Comparison of ENCODE assay signal across 9 mouse cellular contexts in the genomic region with DNA sequence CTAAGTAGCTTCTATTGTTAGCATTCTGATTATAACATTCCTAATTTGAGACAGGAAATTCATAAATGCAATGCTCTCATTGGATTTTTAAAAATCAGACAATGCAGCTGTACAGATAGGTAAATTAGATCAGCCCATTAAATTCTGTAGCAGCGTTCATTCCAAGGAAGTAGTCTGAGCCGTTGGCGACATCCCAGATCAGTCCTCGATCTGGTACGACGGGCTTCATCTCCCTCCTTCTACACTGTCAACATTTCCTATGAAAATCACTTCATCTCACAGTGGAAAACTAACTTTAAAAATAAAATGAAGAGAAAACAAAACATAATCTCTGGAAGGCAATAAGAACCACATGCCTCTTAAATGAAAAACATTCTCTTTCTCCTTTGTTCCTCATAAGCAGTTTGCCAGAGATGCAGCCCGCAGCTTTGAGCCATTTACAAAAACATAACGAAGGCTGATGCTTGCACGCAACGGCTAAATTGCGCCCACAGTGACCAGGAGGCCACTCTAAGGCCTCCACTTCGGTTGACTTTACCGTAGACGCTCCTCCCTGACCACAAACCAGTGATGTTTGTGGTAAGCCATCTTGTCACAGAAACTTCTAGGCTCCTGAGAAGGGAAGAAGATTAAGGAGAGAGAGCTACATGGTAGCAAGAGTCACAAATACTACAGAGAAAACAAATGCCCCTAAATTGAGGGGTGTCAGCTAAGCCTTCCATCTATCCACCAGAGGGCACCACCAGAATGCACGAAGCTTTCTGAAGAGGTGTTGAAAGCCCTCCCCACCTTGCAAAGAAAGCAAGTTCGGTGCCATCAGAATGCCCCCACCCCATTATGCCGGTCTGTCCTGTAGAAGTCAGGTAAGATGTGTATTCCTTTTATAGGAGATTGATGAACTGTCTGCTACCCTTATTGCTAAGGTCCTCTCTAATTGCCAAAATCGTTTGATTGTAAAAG.
DNase-seq lines count a peak whose midpoint lies in the region; ATAC-seq and TF ChIP-seq lines count a peak whose summit lies in the region.
"Had no signal": no experiment of that assay in that cellular context is flagged by ENCODE, and none has a peak within 500 bp of the region (broad histone marks: within the 10 kb centered on the region; RNA-seq: fewer than 3 reads in every experiment).

No protein-coding gene starts in this region.

- H3K9ac ChIP-seq in forebrain, postnatal 0 days = no peak overlapping the region
- H3K9ac ChIP-seq in forebrain, embryonic 12.5 days = no peak overlapping the region
- H3K9ac ChIP-seq in embryonic facial prominence, embryonic 12.5 days = no peak overlapping the region
- H3K9ac ChIP-seq in midbrain, postnatal 0 days (replicated peaks; ENCODE audit: low read length, poor library complexity, severe bottlenecking) = no peak overlapping the region; the same call in 1 of the 2 replicates
- H3K9ac ChIP-seq: heart, embryonic 15.5 days had no signal

- peak; percentile 76 for TF ChIP-seq CTCF in forebrain, postnatal 0 days (IDR thresholded peaks at IDR 0.05; ENCODE audit: low read depth)
- peak; percentile 75 for TF ChIP-seq CTCF in midbrain, postnatal 0 days (IDR thresholded peaks at IDR 0.05)

- ATAC-seq in forebrain, postnatal 0 days = no peak
- no peak for ATAC-seq in forebrain, embryonic 12.5 days (ENCODE audit: low FRiP score)
- ATAC-seq in embryonic facial prominence, embryonic 12.5 days (ENCODE audit: insufficient number of reproducible peaks, insufficient read depth, low FRiP score, low TSS enrichment) = no peak
- ATAC-seq in midbrain, postnatal 0 days (ENCODE audit: low FRiP score) = no peak

- no peaks in the 10 kb centered on the region for H3K9me3 ChIP-seq in forebrain, postnatal 0 days (ENCODE audit: low read length)
- no peaks in the 10 kb centered on the region for H3K9me3 ChIP-seq in forebrain, embryonic 12.5 days
- H3K9me3 ChIP-seq in embryonic facial prominence, embryonic 12.5 days = no peaks in the 10 kb centered on the region
- no peaks in the 10 kb centered on the region for H3K9me3 ChIP-seq in midbrain, postnatal 0 days (ENCODE audit: low read length)
- H3K9me3 ChIP-seq: heart, embryonic 15.5 days had no signal

- H3K4me3 ChIP-seq in forebrain, postnatal 0 days (ENCODE audit: low read depth, low read length) = no peak overlapping the region
- H3K4me3 ChIP-seq in forebrain, embryonic 12.5 days (replicated peaks) = no peak overlapping the region
- H3K4me3 ChIP-seq in embryonic facial prominence, embryonic 12.5 days = no peak overlapping the region
- no peak overlapping the region for H3K4me3 ChIP-seq in midbrain, postnatal 0 days (ENCODE audit: low read depth, low read length)
- H3K4me3 ChIP-seq: heart, embryonic 15.5 days had no signal

- DNase-seq in forebrain, postnatal 0 days = peak; percentile 47
- peak; percentile 21 for DNase-seq in right cerebral cortex, adult 18-20 months
- no peak for DNase-seq in right cerebral cortex, postnatal 36 days (ENCODE audit: low spot score in 2 of 2)
- DNase-seq in kidney, postnatal 36 days = peak; percentile 45 to 68
- DNase-seq in midbrain, postnatal 0 days (ENCODE audit: low spot score) = peak; percentile 33
- DNase-seq in cerebellum, adult 11-12 months = no peak

- no peaks in the 10 kb centered on the region for H3K36me3 ChIP-seq in forebrain, postnatal 0 days (ENCODE audit: insufficient read depth)
- no peaks in the 10 kb centered on the region for H3K36me3 ChIP-seq in forebrain, embryonic 12.5 days (replicated peaks)
- H3K36me3 ChIP-seq in embryonic facial prominence, embryonic 12.5 days = no peaks in the 10 kb centered on the region
- H3K36me3 ChIP-seq in midbrain, postnatal 0 days (ENCODE audit: insufficient read depth, low read length) = no peaks in the 10 kb centered on the region
- H3K36me3 ChIP-seq: heart, embryonic 15.5 days had no signal

- H3K4me1 ChIP-seq in forebrain, postnatal 0 days (ENCODE audit: insufficient read depth) = 0 out of 2 replicates have a peak, but pooled peaks cover 3% of the 10 kb centered on the region
- H3K4me1 ChIP-seq in forebrain, embryonic 12.5 days = 0 out of 2 replicates have a peak, but pooled peaks cover 2% of the 10 kb centered on the region
- H3K4me1 ChIP-seq in embryonic facial prominence, embryonic 12.5 days = peaks cover 20% of the 10 kb centered on the region
- no peaks in the 10 kb centered on the region for H3K4me1 ChIP-seq in midbrain, postnatal 0 days (ENCODE audit: insufficient read depth, low read length)
- H3K4me1 ChIP-seq: heart, embryonic 15.5 days had no signal

- 49% methylated on average over 18 of the region's 18 CpGs for WGBS in forebrain, postnatal 0 days
- WGBS in forebrain, embryonic 12.5 days = 67% methylated on average over 18 of the region's 18 CpGs
- 45% methylated on average over 18 of the region's 18 CpGs for WGBS in embryonic facial prominence, embryonic 12.5 days
- 60% methylated on average over 18 of the region's 18 CpGs for WGBS in midbrain, postnatal 0 days

- H3K4me2 ChIP-seq in forebrain, postnatal 0 days (ENCODE audit: low read depth) = no peak overlapping the region
- H3K4me2 ChIP-seq in forebrain, embryonic 12.5 days = no peak overlapping the region
- no peak overlapping the region for H3K4me2 ChIP-seq in embryonic facial prominence, embryonic 12.5 days (replicated peaks)
- H3K4me2 ChIP-seq in midbrain, postnatal 0 days (ENCODE audit: low read depth, low read length, poor library complexity, severe bottlenecking) = no peak overlapping the region
- H3K4me2 ChIP-seq: heart, embryonic 15.5 days had no signal

- H3K27me3 ChIP-seq in forebrain, postnatal 0 days (ENCODE audit: insufficient read depth, low read length) = no peaks in the 10 kb centered on the region; the same call in 1 of the 2 replicates
- H3K27me3 ChIP-seq in forebrain, embryonic 12.5 days = 0 out of 2 replicates have a peak, but pooled peaks cover 2% of the 10 kb centered on the region
- H3K27me3 ChIP-seq in embryonic facial prominence, embryonic 12.5 days = no peaks in the 10 kb centered on the region
- H3K27me3 ChIP-seq in midbrain, postnatal 0 days (ENCODE audit: insufficient read depth, low read length) = no peaks in the 10 kb centered on the region
- H3K27me3 ChIP-seq: heart, embryonic 15.5 days had no signal

- 0 out of 2 replicates have a peak overlapping the region, but pooled peaks have one; percentile 6 for H3K27ac ChIP-seq in forebrain, postnatal 0 days (ENCODE audit: low read depth, low read length)
- H3K27ac ChIP-seq in forebrain, embryonic 12.5 days = no peak overlapping the region
- peak overlapping the region; percentile 85 for H3K27ac ChIP-seq in embryonic facial prominence, embryonic 12.5 days
- H3K27ac ChIP-seq in midbrain, postnatal 0 days (ENCODE audit: low read depth, low read length) = no peak overlapping the region
- H3K27ac ChIP-seq: heart, embryonic 15.5 days had no signal

Comparison
In these comparisons a context has a peak if more than half of its experiments do, and no peak if none do; other contexts are left out.
1. DNase-seq: peak in forebrain, postnatal 0 days (single experiment), right cerebral cortex, adult 18-20 months (single experiment), kidney, postnatal 36 days (2 of 2) and midbrain, postnatal 0 days (single experiment); none in right cerebral cortex, postnatal 36 days (0 of 2) and cerebellum, adult 11-12 months (single experiment).
2. H3K27ac ChIP-seq: peak in forebrain, postnatal 0 days (single experiment) and embryonic facial prominence, embryonic 12.5 days (single experiment); none in forebrain, embryonic 12.5 days (single experiment) and midbrain, postnatal 0 days (single experiment).